Mouse (Mus musculus) layer of hippocampus, adult 6 months (tissue): ENCODE results near the gene Gm14180. TPM values are rescaled to one million over a fixed set of nuclear protein-coding genes. Genes with fewer than 3 reads are reported as not detected.

ENCODE experiments used
- long read RNA-seq, 2 experiments: library from polyadenylated mRNA; unstranded; transcript quantifications; one replicate each; pipeline ENCODE4 v2.0.0; 2019 to 2020
- polyA plus RNA-seq: library from polyadenylated mRNA; unstranded; fragments of <200 nt; fragmentation: Nextera tagmentation; gene quantifications from 2 replicates; pipeline ENCODE4 v1.2.3, GENCODE M21; 2021

Gm14180 gene
- not detected in 2 replicates for polyA plus RNA-seq
- long read RNA-seq, experiment 1 = 0 reads
- long read RNA-seq, experiment 2 = 0 reads

DNA sequence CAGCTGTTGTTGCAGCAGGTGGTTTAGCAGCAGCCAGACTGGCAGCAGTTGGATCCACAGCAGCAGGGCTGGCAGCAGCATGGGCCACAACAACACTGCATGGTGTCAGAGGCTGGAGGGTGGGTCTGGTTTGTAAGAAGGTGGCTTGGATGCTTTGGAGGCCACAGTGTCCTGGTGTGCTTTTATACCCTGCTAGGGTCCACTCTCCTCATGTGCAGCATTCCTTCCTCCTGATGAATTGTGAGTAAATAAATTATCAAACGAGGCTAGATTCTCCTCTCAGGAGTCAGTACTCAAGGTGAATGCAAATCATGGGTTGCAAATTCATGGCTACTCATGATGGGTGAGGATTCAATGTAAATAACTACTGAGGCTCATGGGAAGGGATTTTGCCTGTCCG lies at the start of gene Gm14180:
Gm14180 (minus strand) TSS at position 101 of the 400 bp plus-strand sequence.

DNA sequence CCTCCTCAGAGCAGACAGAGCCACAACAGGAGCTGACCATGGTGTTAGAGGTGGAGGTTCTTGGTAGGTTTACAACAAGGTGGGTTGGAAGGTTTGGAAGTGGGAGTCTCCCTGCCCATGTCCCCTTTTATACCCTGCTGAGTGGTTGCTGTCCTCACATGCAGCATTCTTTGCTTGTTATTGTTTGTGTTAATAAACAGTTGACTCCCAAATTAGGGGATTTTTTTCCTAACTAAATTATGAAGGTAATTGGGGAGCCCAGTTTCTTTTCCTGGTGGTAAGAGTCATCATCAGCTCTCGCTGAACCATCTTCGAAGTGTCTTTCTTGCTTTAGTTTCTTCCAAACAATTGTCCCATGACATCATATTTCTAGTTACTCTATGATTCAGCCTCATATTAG lies 46.5 kb upstream of the Gm14180 start, which contains the start of gene Krtap4-8:
Krtap4-8 (minus strand) TSS at position 101 of the 400 bp plus-strand sequence.

DNA sequence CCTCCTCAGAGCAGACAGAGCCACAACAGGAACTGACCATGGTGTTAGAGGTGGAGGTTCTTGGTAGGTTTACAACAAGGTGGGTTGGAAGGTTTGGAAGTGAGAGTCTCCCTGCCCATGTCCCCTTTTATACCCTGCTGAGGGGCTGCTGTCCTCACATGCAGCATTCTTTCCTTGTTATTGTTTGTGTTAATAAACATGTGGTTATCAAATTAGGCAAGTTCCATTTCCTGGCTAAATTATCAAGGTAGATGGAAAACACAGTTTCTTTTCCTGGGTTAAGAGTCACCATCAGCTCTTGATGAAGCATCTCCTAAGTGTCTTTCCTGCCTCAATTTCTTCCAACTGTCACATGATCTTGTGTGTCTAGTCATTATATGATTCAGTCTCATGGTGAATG lies 38.7 kb upstream of the Gm14180 start, which contains the start of gene Gm11595:
Gm11595 (minus strand) TSS at position 101 of the 400 bp plus-strand sequence.

DNA sequence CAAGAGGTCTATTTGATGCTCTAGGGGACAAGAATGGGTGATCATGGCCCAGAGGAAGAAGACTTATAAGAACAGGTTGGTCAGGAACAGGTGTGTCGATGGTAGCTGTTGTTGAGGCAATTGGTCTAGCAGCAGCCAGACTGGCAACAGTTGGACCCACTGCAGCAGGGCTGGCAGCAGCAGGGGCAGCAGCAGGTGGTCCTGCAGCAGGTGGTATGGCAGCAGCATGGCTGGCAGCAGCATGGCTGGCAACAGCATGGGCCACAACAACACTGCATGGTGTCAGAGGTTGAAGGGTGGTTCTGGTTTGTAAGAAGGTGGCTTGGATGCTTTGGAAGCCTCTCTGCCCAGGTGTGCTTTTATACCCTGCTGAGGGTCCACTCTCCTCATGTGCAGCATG lies 43.6 kb downstream of the Gm14180 start, which contains the start of gene Gm14190:
Gm14190 (minus strand) TSS at position 278 of the 400 bp plus-strand sequence.

Other genes starting within 250 kb of the Gm14180 start
- 0.97 TPM in 1 of 2 replicates, not detected in the other for gene Krt23, start 241.2 kb downstream of the Gm14180 start, polyA plus RNA-seq
- not detected in 2 replicates for gene Krt39, start 213.0 kb downstream of the Gm14180 start, polyA plus RNA-seq
- gene Krt40, start 191.1 kb downstream of the Gm14180 start, polyA plus RNA-seq = not detected in 2 replicates
- not detected in 2 replicates for gene Krtap3-3, start 183.4 kb downstream of the Gm14180 start, polyA plus RNA-seq
- gene Krtap3-2, start 177.4 kb downstream of the Gm14180 start, polyA plus RNA-seq = not detected in 2 replicates
- gene Gm11939, start 174.8 kb downstream of the Gm14180 start, polyA plus RNA-seq = not detected in 2 replicates
- not detected in 2 replicates for gene Krtap3-1, start 167.7 kb downstream of the Gm14180 start, polyA plus RNA-seq
- not detected in 2 replicates for gene Krtap1-5, start 153.3 kb downstream of the Gm14180 start, polyA plus RNA-seq
- gene Krtap1-4, start 150.6 kb downstream of the Gm14180 start, polyA plus RNA-seq = not detected in 2 replicates
- gene Krtap1-3, start 143.0 kb downstream of the Gm14180 start, polyA plus RNA-seq = not detected in 2 replicates
- gene Krtap9-3, start 136.2 kb downstream of the Gm14180 start, polyA plus RNA-seq = not detected in 2 replicates
- gene Gm11938, start 131.0 kb downstream of the Gm14180 start, polyA plus RNA-seq = not detected in 2 replicates
- not detected in 2 replicates for gene Gm11937, start 124.1 kb downstream of the Gm14180 start, polyA plus RNA-seq
- not detected in 2 replicates for gene Krtap2-4, start 119.4 kb downstream of the Gm14180 start, polyA plus RNA-seq
- gene Gm11562, start 113.9 kb downstream of the Gm14180 start, polyA plus RNA-seq = not detected in 2 replicates
- gene Krtap4-1, start 106.1 kb downstream of the Gm14180 start, polyA plus RNA-seq = not detected in 2 replicates
- gene Krtap4-2, start 99.2 kb downstream of the Gm14180 start, polyA plus RNA-seq = not detected in 2 replicates
- not detected in 2 replicates for gene Krtap4-7, start 90.2 kb downstream of the Gm14180 start, polyA plus RNA-seq
- gene Gm11555, start 84.1 kb downstream of the Gm14180 start, polyA plus RNA-seq = not detected in 2 replicates
- gene Gm11563, start 75.3 kb downstream of the Gm14180 start, polyA plus RNA-seq = not detected in 2 replicates
- not detected in 2 replicates for gene Krtap4-6, start 68.3 kb downstream of the Gm14180 start, polyA plus RNA-seq
- not detected in 2 replicates for gene Gm14190, start 43.5 kb downstream of the Gm14180 start, polyA plus RNA-seq
- gene Gm11595, start 38.6 kb upstream of the Gm14180 start, polyA plus RNA-seq = not detected in 2 replicates
- gene Krtap4-8, start 46.4 kb upstream of the Gm14180 start, polyA plus RNA-seq = not detected in 2 replicates
- gene Krtap4-9, start 50.9 kb upstream of the Gm14180 start, polyA plus RNA-seq = not detected in 2 replicates
- gene Gm11596, start 59.2 kb upstream of the Gm14180 start, polyA plus RNA-seq = not detected in 2 replicates
- not detected in 2 replicates for gene Gm11569, start 64.6 kb upstream of the Gm14180 start, polyA plus RNA-seq
- gene Gm11554, start 70.2 kb upstream of the Gm14180 start, polyA plus RNA-seq = not detected in 2 replicates
- not detected in 2 replicates for gene Krtap4-13, start 75.6 kb upstream of the Gm14180 start, polyA plus RNA-seq
- not detected in 2 replicates for gene Gm11564, start 81.4 kb upstream of the Gm14180 start, polyA plus RNA-seq
- gene 2300003K06Rik, start 103.8 kb upstream of the Gm14180 start, polyA plus RNA-seq = not detected in 2 replicates
- not detected in 2 replicates for gene Krtap4-16, start 117.3 kb upstream of the Gm14180 start, polyA plus RNA-seq
- not detected in 2 replicates for gene Gm11568, start 123.6 kb upstream of the Gm14180 start, polyA plus RNA-seq
- gene Gm11559, start 130.2 kb upstream of the Gm14180 start, polyA plus RNA-seq = not detected in 2 replicates
- gene Krtap9-1, start 139.1 kb upstream of the Gm14180 start, polyA plus RNA-seq = not detected in 2 replicates
- not detected in 2 replicates for gene Gm11567, start 144.9 kb upstream of the Gm14180 start, polyA plus RNA-seq
- not detected in 2 replicates for gene Krtap31-1, start 173.6 kb upstream of the Gm14180 start, polyA plus RNA-seq
- not detected in 2 replicates for gene Gm11565, start 180.5 kb upstream of the Gm14180 start, polyA plus RNA-seq
- gene Krtap31-2, start 202.0 kb upstream of the Gm14180 start, polyA plus RNA-seq = not detected in 2 replicates
- gene Krtap9-5, start 214.2 kb upstream of the Gm14180 start, polyA plus RNA-seq = not detected in 2 replicates
- gene Krtap29-1, start 244.8 kb upstream of the Gm14180 start, polyA plus RNA-seq = not detected in 2 replicates